Mouse (Mus musculus) pancreas, adult 10 weeks (tissue): ENCODE data around the gene Tusc1. TPM values are rescaled to one million over a fixed set of nuclear protein-coding genes. Genes with fewer than 3 reads are reported as not detected.

Experiments used
- polyA plus RNA-seq: library from polyadenylated mRNA; stranded (reverse); fragments of 350-450 nt; fragmentation: Illumina TruSeq; extraction: RNeasy Lipid Tissue Mini Kit (QIAGEN cat#74804); gene quantifications from one replicate; pipeline ENCODE4 v1.2.3, GENCODE M21; 2015; ENCODE audit warnings: low read depth, low replicate concordance; ENCODE audit not compliant: insufficient read depth

Gene Tusc1
- polyA plus RNA-seq: 1.0 TPM

GRCm38 (mm10) chr4:93335118-93336003, at the start of gene Tusc1:
Tusc1 (minus strand) TSS chr4:93335511.

